Mouse (Mus musculus) lung, embryonic 14.5 days (tissue): ENCODE data around the gene Brk1. TPM values are rescaled to one million over a fixed set of nuclear protein-coding genes. Genes with fewer than 3 reads are reported as not detected.
A peak's percentile ranks its signal among the peaks of the same experiment; 100 is the strongest.

ENCODE experiments used
- ATAC-seq: fragments of 200-750 bp; cut with Nextera tagmentation; 2 replicates; pipeline ENCODE4 v1.8.0; 2017; ENCODE audit warnings: mild to moderate bottlenecking, moderate TSS enrichment, moderate library complexity; ENCODE audit not compliant: insufficient read depth
- DNase-seq: peaks from one replicate; pipeline ENCODE4 v3.0.0-alpha.2; 2015
- H3K27ac ChIP-seq: fragments of 300-500 bp; sonication (generic); 2 replicates; pipeline ENCODE4 v1.5.1; 2014; ENCODE audit warnings: low read depth, mild to moderate bottlenecking, moderate library complexity
- H3K27me3 ChIP-seq: fragments of 300-500 bp; sonication (generic); 2 replicates; pipeline ENCODE4 v1.6.1; 2014; ENCODE audit warnings: low read length, control low read depth; ENCODE audit not compliant: insufficient read depth
- H3K36me3 ChIP-seq: fragments of 300-500 bp; sonication (generic); 2 replicates; pipeline ENCODE4 v1.6.1; 2014; ENCODE audit warnings: control low read depth; ENCODE audit not compliant: insufficient read depth
- H3K4me1 ChIP-seq: fragments of 300-500 bp; sonication (generic); 2 replicates; pipeline ENCODE4 v1.6.1; 2014; ENCODE audit warnings: antibody characterized with exemption, control low read depth; ENCODE audit not compliant: insufficient read depth
- H3K4me2 ChIP-seq: fragments of 300-500 bp; sonication (generic); 2 replicates; pipeline ENCODE4 v1.6.1; 2014; ENCODE audit warnings: mild to moderate bottlenecking
- H3K4me3 ChIP-seq: fragments of 300-500 bp; sonication (generic); 2 replicates; pipeline ENCODE4 v1.5.1; 2014; ENCODE audit warnings: low read depth, low read length
- H3K9ac ChIP-seq: fragments of 300-500 bp; sonication (generic); 2 replicates; pipeline ENCODE4 v1.6.1; 2014
- H3K9me3 ChIP-seq: fragments of 300-500 bp; sonication (generic); 2 replicates; pipeline ENCODE4 v1.6.1; 2016; ENCODE audit warnings: low read depth, low read length, control low read depth
- CTCF ChIP-seq: IDR thresholded peaks from 2 replicates; pipeline ENCODE4 v1.5.1; 2016; ENCODE audit warnings: antibody characterized with exemption, low read depth
- WGBS: fragments of 180-500 bp; shearing (Covaris S2); extraction: QIAGEN DNeasy Blood & Tissue Kit; methylation state at CpG from one replicate; pipeline ENCODE4 v1.1.7; 2014; 5-methylcytosine and 5-hydroxymethylcytosine counted together
- polyA plus RNA-seq: library from polyadenylated mRNA; unstranded; fragments of >200 nt; fragmentation: Nextera tagmentation; extraction: Ambion mirVana; gene quantifications from 2 replicates; pipeline ENCODE4 v1.2.1, GENCODE M21; 2014

Gene Brk1
- polyA plus RNA-seq, 1 experiment from 2014 or later = 227 TPM

DNA sequence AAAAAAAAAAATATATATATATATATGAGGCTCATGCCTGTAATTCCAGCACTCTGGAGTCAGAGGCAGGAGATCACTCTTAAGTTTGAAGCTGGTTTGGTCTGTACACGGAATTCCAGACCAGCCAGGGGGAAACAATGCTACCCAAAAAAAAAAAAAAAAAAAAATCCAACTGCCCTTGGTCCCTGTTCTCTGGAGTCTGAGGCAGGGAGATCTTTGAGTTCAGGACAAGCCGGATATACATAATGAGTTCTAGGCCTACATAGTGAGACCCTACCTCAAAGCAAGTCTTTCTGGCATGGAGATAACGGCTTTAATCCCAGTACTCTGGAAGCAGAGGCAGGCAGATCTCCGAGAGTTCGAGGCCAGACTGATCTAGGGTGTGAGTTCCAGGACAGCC lies 18.8 kb downstream of the Brk1 start:
- TF ChIP-seq CTCF = no peak
- peak overlapping the region; percentile 67; the same call in 1 of the 2 replicates for H3K9ac ChIP-seq
- H3K27me3 ChIP-seq = no peaks in the 10 kb centered on the region
- DNase-seq (no peak), ATAC-seq (no peak)
- peak overlapping the region; percentile 76 for H3K4me3 ChIP-seq
- peaks cover 16% of the 10 kb centered on the region for H3K36me3 ChIP-seq
- no peaks in the 10 kb centered on the region for H3K9me3 ChIP-seq
- WGBS = 69% methylated on average over 5 of the region's 5 CpGs
- H3K4me2 ChIP-seq = peak overlapping the region; percentile 84
- no peaks in the 10 kb centered on the region for H3K4me1 ChIP-seq
- H3K27ac ChIP-seq = peak overlapping the region; percentile 46; the same call in 1 of the 2 replicates

DNA sequence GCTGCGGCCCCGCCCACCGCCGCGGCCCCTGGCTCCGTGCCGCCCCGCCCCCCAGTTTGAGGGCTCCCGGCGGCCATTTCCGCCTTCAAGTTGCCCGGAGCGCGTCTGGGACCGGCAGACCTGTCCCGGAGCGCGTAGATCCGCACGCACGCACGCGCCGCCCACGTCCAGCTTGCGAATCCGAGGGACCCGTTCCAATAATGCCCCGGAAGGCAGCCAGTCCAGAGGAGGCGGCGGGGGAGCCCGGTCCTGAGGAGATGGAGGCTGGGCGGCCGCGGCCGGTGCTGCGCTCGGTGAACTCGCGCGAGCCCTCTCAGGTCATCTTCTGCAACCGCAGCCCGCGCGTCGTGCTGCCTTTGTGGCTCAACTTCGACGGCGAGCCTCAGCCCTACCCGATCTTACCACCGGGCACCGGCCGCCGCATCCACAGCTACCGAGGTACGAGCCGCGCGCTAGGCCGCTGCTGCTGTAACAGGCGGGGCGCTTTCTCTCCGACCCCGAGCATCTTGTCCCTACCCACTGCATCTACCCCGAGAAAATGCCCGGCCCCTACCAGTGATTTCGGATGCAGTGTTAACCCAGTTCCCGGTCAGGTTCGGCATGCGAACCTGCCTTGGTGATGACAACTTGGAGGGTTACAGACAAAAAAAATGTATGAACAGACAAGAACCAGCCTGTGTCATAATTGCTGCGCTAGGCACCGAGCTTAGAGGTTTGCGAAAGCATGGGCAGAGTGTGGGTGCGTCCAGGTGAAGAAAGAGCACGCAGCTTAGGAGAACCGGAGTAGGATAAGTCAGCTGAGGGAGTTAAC lies 19.6 kb downstream of the Brk1 start, which contains the start of gene Vhl:
Gene Vhl, plus strand, starts transcription at position 19 of the 811 bp plus-strand sequence.
- under 1% methylated on average over 74 of the region's 76 CpGs for WGBS
- peak within 1 kb of the TSS; percentile 86 for H3K27ac ChIP-seq
- ATAC-seq = peak; percentile 88

GRCm38 (mm10) chr6:113624989-113625770 lies 20.6 kb downstream of the Brk1 start:
- ATAC-seq (no peak), DNase-seq (peak; percentile 66)
- no peaks in the 10 kb centered on the region for H3K9me3 ChIP-seq
- no peaks in the 10 kb centered on the region for H3K4me1 ChIP-seq
- no peak for TF ChIP-seq CTCF
- H3K4me2 ChIP-seq = peak overlapping the region; percentile 84
- peaks cover 31% of the 10 kb centered on the region for H3K36me3 ChIP-seq
- no peak overlapping the region for H3K27ac ChIP-seq
- H3K9ac ChIP-seq = peak overlapping the region; percentile 67
- H3K4me3 ChIP-seq = peak overlapping the region; percentile 76
- WGBS = 32% methylated on average over 5 of the region's 5 CpGs
- no peaks in the 10 kb centered on the region for H3K27me3 ChIP-seq

More for the DNA sequence above, 19.6 kb downstream of the Brk1 start, which contains the start of gene Vhl:
- Histone ChIP-seq H3K9me3 (no peaks in the 10 kb centered on the region), H3K36me3 (peaks cover 20% of the 10 kb centered on the region), H3K27me3 (no peaks in the 10 kb centered on the region), H3K4me2 (peak within 1 kb of the TSS; percentile 84), H3K9ac (peak within 1 kb of the TSS; percentile 67), H3K4me3 (peak within 1 kb of the TSS; percentile 76), H3K4me1 (no peaks in the 10 kb centered on the region)
- no peak for TF ChIP-seq CTCF
- DNase-seq = peak; percentile 88

DNA sequence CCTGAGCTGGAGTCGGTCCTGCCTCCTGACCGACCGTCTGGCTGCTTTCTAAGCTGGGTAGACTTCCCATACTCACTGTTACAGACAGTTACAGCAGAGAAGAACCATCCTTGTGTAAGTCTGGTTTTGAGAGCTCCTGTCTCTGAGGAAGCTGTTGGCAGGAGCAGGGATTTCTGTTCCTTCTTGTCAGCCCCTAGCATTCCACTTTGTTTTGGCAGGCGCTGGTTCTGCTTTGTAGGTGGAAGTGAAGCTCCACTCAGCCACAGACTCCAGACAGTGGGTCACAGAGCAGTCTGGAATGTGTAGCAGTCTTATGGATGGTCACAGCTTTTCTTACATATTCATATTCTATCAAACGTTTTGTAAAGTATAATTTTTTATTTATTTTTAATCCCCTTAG lies 25.8 kb downstream of the Brk1 start:
- no peak overlapping the region for H3K9ac ChIP-seq
- H3K27me3 ChIP-seq = no peaks in the 10 kb centered on the region

GRCm38 (mm10) chr6:113632863-113633262 lies 28.3 kb downstream of the Brk1 start:
- no peak for TF ChIP-seq CTCF
- DNase-seq (no peak), ATAC-seq (no peak)
- WGBS = 90% methylated on average over 4 of the region's 4 CpGs
- Histone ChIP-seq H3K27me3 (no peaks in the 10 kb centered on the region), H3K4me2 (no peak overlapping the region), H3K4me1 (no peaks in the 10 kb centered on the region), H3K9ac (no peak overlapping the region), H3K27ac (no peak overlapping the region), H3K9me3 (no peaks in the 10 kb centered on the region), H3K36me3 (peaks cover 47% of the 10 kb centered on the region), H3K4me3 (no peak overlapping the region)

More for the DNA sequence above, 25.8 kb downstream of the Brk1 start:
- Histone ChIP-seq H3K4me2 (no peak overlapping the region), H3K4me1 (no peaks in the 10 kb centered on the region), H3K36me3 (peaks cover 57% of the 10 kb centered on the region), H3K4me3 (no peak overlapping the region), H3K9me3 (no peaks in the 10 kb centered on the region), H3K27ac (no peak overlapping the region)
- DNase-seq (no peak), ATAC-seq (no peak)
- no peak for TF ChIP-seq CTCF
- WGBS = 83% methylated on average over 5 of the region's 5 CpGs

DNA sequence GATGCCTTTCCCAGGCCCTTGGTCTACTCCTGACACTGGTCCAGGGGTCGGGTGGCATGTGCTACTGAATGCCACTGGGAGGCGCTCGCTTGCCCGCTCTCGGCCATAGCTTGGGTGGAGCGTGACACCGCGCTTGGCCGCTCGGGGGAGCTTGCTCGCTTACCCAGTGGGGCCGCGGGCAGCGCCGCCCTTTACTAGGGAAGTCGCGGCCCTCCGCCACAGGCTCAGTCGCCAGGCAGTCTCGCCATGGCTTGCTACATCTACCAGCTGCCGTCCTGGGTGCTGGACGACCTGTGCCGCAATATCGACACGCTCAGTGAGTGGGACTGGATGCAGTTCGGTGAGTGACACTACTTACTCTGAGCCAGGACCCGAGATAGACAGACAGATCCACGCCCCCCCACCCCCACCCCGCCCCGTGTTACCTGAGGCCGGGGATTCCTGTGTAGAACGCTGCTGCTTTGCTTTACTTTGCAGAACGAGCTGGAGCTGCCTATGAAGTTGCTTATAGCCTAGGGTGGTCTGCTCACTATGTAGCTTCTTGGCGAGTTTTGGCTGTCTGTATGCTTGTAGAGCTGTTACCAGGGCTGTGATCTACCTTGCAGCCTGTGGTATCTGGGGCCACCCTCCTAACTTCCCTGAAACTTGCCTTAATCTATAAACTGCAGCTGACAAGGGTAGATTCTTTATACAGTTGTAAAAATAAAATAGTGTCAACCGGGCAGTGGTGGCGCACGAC lies 33.9 kb downstream of the Brk1 start, which contains the start of gene Irak2:
Gene Irak2, plus strand, starts transcription at position 166 of the 739 bp plus-strand sequence.
- Histone ChIP-seq H3K4me3 (peak within 1 kb of the TSS; percentile 45), H3K4me1 (no peaks in the 10 kb centered on the region), H3K9me3 (no peaks in the 10 kb centered on the region), H3K27ac (no peak within 1 kb of the TSS), H3K36me3 (no peaks in the 10 kb centered on the region), H3K27me3 (no peaks in the 10 kb centered on the region), H3K9ac (peak within 1 kb of the TSS; percentile 62), H3K4me2 (peak within 1 kb of the TSS; percentile 73)
- WGBS = 7% methylated on average over 37 of the region's 37 CpGs
- TF ChIP-seq CTCF = peak; percentile 99
- ATAC-seq = peak; percentile 97
- DNase-seq = peak; percentile 96
